Mouse (Mus musculus) telencephalon, adult 2 months (tissue): ENCODE measurements around the gene Gm13290.
"Not testable (repeated sequence)": the region's sequence is repeated elsewhere in the genome, so short reads cannot be mapped to it uniquely, and the experiment has no call there.

Experiments
- DNase-seq: peaks from one replicate; pipeline ENCODE4 v3.0.0-alpha.2; 2011; ENCODE audit warnings: low read depth, low spot score

Gm13290 gene

GRCm38 (mm10) chr4:88773534-88773933 lies at the start of gene Gm13290:
TSS of gene Gm13290 (plus strand) at chr4:88773834.
- not testable (repeated sequence) for DNase-seq

GRCm38 (mm10) chr4:88726727-88727126 lies 46.9 kb upstream of the Gm13290 start:
- DNase-seq = no peak

GRCm38 (mm10) chr4:88727324-88727723 lies 46.3 kb upstream of the Gm13290 start:
- no peak for DNase-seq

DNA sequence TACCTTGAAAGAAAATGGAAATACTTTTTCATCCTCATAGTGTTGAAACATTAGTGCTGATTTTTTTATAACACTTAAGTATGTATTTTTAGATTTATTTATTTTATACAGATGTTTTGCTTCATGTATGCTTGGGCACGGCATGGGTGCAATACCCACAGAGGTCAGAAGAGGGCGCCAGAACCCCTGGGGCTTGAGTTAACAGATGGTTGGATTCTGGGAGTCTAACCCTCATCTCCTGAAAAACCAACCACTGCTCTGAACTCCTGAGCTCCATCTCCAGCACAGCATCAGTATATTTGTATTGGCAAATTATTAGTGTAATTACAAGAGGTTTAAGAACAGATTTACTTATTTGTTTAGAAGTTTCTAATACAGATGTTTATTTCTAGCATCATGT lies 35.2 kb upstream of the Gm13290 start:
- no peak for DNase-seq

- DNase-seq = no peak
These were observed 34.6 kb upstream of the Gm13290 start for GRCm38 (mm10) chr4:88739036-88739435.

- no peak for DNase-seq
These were observed 32.2 kb upstream of the Gm13290 start for GRCm38 (mm10) chr4:88741426-88741825.

- no peak for DNase-seq
These were observed 30.8 kb upstream of the Gm13290 start for GRCm38 (mm10) chr4:88742771-88743371.

GRCm38 (mm10) chr4:88744207-88744606 lies 29.4 kb upstream of the Gm13290 start:
- DNase-seq = no peak

- DNase-seq = no peak
These were observed 23.7 kb upstream of the Gm13290 start for GRCm38 (mm10) chr4:88749926-88750325.

DNA sequence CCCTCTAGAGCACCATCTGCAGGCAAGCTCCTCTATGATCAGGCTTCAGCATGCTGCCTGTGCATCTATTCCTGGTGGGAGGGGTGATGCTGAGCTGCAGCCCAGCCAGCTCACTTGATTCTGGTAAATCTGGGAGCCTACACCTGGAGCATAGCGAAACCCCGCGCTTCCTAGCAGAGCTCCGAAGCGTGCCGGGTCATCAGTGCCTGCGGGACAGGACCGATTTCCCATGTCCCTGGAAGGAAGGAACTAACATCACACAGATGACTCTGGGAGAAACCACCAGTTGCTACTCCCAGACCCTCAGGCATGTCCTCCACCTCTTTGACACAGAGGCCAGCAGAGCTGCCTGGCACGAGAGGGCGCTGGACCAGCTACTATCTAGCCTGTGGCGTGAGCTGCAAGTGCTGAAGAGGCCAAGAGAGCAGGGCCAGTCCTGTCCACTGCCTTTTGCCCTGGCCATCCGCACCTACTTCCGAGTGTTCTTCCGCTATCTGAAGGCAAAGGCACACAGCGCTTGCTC lies 18.8 kb upstream of the Gm13290 start, which contains the start of gene Gm13271:
Gene Gm13271, plus strand, starts transcription at position 51 of the 523 bp plus-strand sequence.
- DNase-seq = not testable (repeated sequence)

GRCm38 (mm10) chr4:88756581-88757513 lies 16.8 kb upstream of the Gm13290 start:
- DNase-seq = not testable (repeated sequence)

GRCm38 (mm10) chr4:88757628-88758031 lies 16.0 kb upstream of the Gm13290 start:
- DNase-seq = peak; percentile 68

DNA sequence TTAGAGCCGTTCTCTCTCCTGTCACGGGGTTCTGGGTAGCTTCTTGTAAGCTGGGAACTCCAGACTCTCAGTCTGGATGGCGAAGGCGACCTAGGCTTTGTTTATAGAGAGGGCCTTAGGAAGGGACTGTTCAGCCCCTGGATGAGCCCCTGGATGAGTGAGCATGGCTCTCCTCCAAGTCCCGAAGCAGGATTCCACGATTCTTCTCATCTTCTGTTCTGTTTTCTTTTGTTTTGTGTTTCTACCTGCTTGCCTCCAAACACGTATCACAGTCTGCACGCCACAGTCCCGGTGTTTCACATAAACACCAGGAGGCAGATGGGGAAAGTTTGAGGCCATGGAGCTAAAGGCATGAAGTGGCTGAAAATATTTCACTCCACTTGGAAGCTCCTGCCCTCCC lies 14.9 kb upstream of the Gm13290 start:
- DNase-seq = not testable (repeated sequence)

- DNase-seq = not testable (repeated sequence)
These were observed 13.9 kb upstream of the Gm13290 start, which contains the start of gene Gm13283 for GRCm38 (mm10) chr4:88759610-88760268. TSS of gene Gm13283 (plus strand) at chr4:88760119.

- peak; percentile 35 for DNase-seq
These were observed 13.2 kb upstream of the Gm13290 start for GRCm38 (mm10) chr4:88760431-88760830.

DNA sequence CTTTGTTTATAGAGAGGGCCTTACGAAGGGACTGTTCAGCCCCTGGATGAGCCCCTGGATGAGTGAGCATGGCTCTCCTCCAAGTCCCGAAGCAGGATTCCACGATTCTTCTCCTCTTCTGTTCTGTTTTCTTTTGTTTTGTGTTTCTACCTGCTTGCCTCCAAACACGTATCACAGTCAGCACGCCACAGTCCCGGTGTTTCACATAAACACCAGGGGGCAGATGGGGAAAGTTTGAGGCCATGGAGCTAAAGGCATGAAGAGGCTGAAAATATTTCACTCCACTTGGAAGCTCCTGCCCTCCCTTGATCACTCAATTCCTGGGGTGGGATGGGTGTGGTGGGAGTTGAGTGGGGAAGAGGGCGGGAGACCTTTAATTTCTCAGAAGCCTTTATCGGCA lies 11.9 kb upstream of the Gm13290 start:
- DNase-seq = not testable (repeated sequence)

DNA sequence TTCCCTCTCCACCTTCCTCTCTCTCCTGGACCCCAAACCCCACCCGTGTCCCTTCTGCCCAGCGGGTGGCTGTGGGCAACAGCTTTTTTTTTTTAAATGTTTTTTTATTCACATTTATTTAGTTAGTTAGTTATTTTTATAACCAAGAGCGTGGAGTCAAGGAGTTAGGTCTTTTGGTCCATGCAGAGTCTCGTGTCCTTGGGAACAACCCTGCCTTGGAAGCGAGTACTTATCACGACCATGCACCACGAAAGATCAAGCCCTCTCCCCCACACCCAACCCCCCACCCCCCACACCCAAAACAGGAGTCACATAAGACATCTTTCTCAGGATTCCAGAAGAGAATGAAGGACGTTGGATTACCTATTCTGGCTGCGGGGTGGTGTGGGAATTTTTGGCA lies 11.3 kb upstream of the Gm13290 start:
- not testable (repeated sequence) for DNase-seq

DNA sequence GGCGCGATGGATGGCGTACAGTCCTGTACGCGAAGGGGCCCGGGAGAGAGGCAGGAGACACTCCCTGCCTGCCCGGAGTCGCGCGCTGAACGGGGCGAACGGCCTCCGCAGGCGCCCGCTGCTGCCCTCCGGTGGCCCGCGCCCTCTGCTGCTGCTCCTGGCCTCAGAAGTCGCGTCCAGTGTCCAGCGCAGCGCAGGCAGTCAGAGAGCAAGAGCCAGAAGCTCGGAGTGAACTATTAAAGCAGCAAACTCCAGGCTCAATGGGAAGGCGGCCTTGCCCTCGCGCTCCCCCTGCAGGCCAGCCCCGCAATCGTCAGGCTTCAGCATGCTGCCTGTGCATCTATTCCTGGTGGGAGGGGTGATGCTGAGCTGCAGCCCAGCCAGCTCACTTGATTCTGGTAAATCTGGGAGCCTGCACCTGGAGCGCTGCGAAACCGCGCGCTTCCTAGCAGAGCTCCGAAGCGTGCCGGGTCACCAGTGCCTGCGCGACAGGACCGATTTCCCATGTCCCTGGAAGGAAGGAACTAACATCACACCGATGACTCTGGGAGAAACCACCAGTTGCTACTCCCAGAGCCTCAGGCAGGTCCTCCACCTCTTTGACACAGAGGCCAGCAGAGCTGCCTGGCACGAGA lies 10.1 kb upstream of the Gm13290 start:
- DNase-seq = not testable (repeated sequence)

GRCm38 (mm10) chr4:88776622-88777021 lies 3.0 kb downstream of the Gm13290 start, which contains the start of gene Gm13289:
TSS of gene Gm13289 (plus strand) at chr4:88776922.
- not testable (repeated sequence) for DNase-seq

- DNase-seq = not testable (repeated sequence)
These were observed 5.9 kb downstream of the Gm13290 start, which contains the start of gene Gm13272 for GRCm38 (mm10) chr4:88779550-88779949. TSS of gene Gm13272 (plus strand) at chr4:88779850.

DNA sequence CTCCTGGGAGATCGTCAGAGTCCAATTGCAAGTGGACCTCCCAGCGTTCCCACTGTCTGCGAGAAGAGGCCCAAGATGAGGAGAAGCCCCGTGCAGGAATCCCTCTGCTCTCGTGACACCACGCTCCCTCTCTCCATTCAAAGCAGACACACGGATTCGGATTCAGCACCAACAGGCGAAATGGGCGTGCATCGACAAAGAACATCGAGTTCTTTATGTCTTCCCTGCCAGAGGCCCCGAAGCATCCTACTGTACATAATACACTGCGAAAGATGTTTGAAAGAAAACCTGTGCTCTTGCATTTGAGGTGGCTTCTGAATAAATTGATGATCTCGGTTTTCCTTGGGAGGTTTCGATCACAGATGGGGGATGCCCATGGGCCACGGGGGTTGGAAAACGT lies 6.7 kb downstream of the Gm13290 start:
- not testable (repeated sequence) for DNase-seq
